Mouse (Mus musculus): ENCODE data around the gene Nfic. TPM values are rescaled to one million over a fixed set of nuclear protein-coding genes. Genes with fewer than 3 reads are reported as not detected.

The Nfic gene
- polyA plus RNA-seq, 1 experiment from 2014 or later = 19.8 TPM

DNA sequence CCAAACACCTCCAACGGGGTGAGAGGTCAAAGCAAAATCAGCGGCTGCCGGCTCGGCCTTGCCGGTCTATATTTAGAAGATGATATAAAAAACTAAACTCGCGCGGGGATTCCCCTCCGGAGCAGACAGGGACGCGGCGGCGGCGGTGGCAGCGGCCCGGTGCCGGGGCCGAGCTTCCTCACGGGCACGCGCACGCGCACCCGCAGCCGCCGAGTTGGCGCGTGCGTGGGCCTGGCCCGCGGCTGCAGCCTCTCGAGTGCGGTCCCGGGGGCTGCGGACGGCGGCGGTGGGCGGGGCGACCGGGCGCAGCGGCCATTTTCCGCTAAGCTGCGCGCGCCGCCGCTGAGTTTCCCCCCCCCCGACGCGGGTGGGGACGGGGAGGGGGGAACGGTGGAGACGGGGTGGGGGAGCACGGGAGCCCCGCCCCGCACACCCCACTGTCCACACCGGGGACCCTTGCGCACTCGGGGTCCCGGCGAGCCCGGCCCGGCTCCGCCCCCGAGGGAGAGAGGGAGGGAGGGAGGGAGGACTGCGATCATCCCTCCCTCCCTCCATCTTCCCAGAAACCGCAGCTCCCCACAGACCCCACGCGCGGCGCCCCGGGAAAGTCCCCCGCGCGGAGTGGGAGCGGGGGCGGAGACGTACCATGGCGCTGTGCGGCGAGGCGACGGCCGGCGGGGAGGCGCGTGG lies 25.1 kb downstream of the Nfic start:
- Histone ChIP-seq H3K27me3 (ENCODE audit: low read depth, poor library complexity, severe bottlenecking) (peaks cover 85% of the 10 kb centered on the region), H3K9me3 (replicated peaks) (no peaks in the 10 kb centered on the region), H3K36me3 (no peaks in the 10 kb centered on the region), H3K27ac (peak overlapping the region; percentile 93), H3K4me3 (peak overlapping the region; percentile 85), H3K4me1 (peaks cover 65% of the 10 kb centered on the region)
- peak; percentile 85 for DNase-seq (ENCODE audit: low spot score)
- WGBS = under 1% methylated on average over 66 of the region's 89 CpGs

DNA sequence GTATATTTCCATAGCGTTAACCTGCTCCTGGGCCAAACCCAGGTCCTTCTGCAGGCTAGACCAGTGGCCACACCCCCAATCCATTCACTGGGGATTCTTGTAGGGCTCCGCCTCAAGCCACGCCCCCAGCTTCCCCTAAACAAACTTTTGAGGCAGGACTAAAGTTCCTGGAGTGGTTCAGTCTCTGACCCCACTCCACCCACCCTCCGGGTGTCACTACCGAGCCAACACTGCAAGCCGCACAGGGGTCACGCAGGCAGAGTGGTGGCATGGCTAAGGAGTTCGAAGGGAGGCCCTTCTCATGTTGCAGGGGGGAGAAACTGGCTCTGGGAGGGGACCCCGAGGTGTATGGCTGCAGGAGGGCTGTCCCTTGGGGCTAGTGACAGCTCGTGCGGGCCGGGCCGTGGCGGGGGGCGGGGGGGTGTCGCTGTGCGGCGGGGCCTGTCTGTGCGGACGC lies 25.8 kb downstream of the Nfic start:
- Histone ChIP-seq H3K36me3 (no peaks in the 10 kb centered on the region), H3K27me3 (ENCODE audit: low read depth, poor library complexity, severe bottlenecking) (peaks cover 85% of the 10 kb centered on the region), H3K9me3 (replicated peaks) (no peaks in the 10 kb centered on the region), H3K4me1 (peaks cover 70% of the 10 kb centered on the region), H3K27ac (peak overlapping the region; percentile 93), H3K4me3 (peak overlapping the region; percentile 85)
- under 1% methylated on average over 19 of the region's 20 CpGs for WGBS
- peak; percentile 77 for DNase-seq (ENCODE audit: low spot score)

DNA sequence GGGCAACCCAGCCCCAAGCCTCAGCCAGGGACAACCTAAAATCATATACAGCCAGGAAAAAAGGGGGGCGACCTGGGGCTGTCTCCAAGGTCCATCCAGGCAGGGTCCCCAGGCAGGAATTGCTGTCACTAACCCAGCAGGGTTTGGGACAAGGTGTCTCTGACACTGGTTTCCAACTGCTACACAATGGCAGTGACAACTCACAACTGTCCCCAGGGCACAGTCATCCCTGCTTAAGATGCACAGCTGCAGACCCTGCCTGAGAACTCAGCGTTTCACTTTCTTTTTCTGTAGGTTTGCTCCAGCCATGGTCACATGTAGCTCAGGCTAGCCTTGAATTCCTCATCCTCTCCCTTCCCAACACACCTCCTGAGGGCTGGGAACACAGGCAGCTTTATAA lies 26.3 kb downstream of the Nfic start:
- H3K9me3 ChIP-seq (replicated peaks) = no peaks in the 10 kb centered on the region
- DNase-seq (ENCODE audit: low spot score) = no peak
- H3K36me3 ChIP-seq = no peaks in the 10 kb centered on the region
- peak overlapping the region; percentile 85 for H3K4me3 ChIP-seq
- no peak overlapping the region for H3K27ac ChIP-seq
- 22% methylated on average over 2 of the region's 2 CpGs for WGBS
- peaks cover 87% of the 10 kb centered on the region for H3K27me3 ChIP-seq (ENCODE audit: low read depth, poor library complexity, severe bottlenecking)
- H3K4me1 ChIP-seq = peaks cover 70% of the 10 kb centered on the region

DNA sequence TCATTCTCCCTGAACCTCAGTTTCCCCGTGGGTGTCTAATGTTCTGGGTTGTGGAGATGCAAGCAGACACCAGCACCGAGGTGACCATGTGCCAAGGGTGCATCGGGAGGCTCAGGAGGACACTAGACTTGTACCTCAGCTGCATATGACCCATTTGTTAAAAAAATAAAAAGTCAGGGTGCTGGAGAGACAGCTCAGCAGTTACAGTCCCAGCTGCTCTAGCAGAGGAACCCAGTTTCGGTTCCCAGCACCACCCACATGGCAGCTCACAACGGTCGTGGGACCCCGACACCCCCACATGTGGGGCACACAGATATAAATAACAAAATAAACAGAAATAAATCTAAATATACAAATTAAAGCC lies 26.9 kb downstream of the Nfic start:
- no peaks in the 10 kb centered on the region for H3K9me3 ChIP-seq (replicated peaks)
- H3K27ac ChIP-seq = no peak overlapping the region
- H3K4me1 ChIP-seq = peaks cover 65% of the 10 kb centered on the region
- WGBS = 91% methylated on average over 7 of the region's 7 CpGs
- H3K27me3 ChIP-seq (ENCODE audit: low read depth, poor library complexity, severe bottlenecking) = peaks cover 87% of the 10 kb centered on the region
- no peak for DNase-seq (ENCODE audit: low spot score)
- no peaks in the 10 kb centered on the region for H3K36me3 ChIP-seq
- H3K4me3 ChIP-seq = no peak overlapping the region

DNA sequence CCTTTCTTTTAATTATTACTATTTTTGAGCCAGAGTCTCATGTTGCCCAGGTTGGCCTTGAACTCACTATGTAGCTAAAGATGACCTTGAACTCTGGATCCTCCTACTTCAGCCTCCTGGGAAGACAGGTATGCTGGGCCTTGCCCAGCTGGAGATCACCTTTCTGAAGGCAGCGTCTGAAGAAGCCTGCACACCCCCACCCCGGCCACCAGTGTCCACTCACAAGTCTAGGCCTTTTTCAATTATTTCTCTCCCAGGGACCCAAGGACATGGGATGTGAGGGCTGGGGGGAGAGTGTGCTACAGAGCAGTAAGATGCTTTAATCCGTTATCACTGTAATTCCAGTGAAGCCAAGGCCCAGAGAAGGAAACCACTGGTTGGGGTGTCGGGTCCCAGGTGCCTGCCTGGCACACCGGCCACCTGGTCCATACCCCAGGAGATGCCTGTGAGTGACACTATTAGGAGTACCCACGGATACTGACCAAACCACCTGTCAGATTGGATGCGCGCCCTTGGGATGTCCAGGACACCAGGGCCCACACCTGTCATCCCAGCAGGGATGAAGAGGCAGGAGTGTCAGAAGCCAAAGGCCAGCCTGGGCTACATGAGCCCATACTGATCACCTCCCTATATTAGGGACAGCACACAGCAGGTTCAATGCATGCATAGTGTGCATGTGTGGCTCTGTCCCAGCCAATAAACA lies 27.5 kb downstream of the Nfic start:
- H3K9me3 ChIP-seq (replicated peaks) = no peaks in the 10 kb centered on the region
- no peak overlapping the region for H3K4me3 ChIP-seq
- H3K27ac ChIP-seq = no peak overlapping the region
- no peaks in the 10 kb centered on the region for H3K36me3 ChIP-seq
- peak; percentile 32 for DNase-seq (ENCODE audit: low spot score)
- peaks cover 84% of the 10 kb centered on the region for H3K27me3 ChIP-seq (ENCODE audit: low read depth, poor library complexity, severe bottlenecking)
- 74% methylated on average over 8 of the region's 8 CpGs for WGBS
- peaks cover 60% of the 10 kb centered on the region for H3K4me1 ChIP-seq

DNA sequence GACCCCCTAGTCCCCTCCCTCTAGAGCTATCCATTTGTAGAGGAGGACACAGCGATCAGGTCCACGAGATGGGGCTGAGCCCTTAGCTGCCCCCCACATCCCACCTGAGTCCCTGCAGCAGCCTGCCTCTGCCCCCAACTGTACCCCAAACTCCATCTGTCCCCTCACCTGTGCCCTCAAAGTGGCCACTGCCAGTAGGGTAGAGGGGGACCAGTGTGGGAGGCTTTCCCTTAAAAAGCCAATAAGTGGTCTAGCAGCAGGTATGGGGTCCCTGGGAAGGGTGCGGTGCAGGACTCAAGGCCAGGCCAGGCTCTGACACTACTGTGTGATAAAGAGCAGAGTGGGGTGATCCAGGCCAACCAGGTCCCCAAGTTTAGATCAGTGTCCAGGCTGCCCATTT lies 28.1 kb downstream of the Nfic start:
- peak; percentile 33 for DNase-seq (ENCODE audit: low spot score)
- H3K9me3 ChIP-seq (replicated peaks) = no peaks in the 10 kb centered on the region
- H3K36me3 ChIP-seq = no peaks in the 10 kb centered on the region
- H3K27ac ChIP-seq = peak overlapping the region; percentile 66; the same call in 1 of the 2 replicates
- peak overlapping the region; percentile 49 for H3K4me3 ChIP-seq
- H3K27me3 ChIP-seq (ENCODE audit: low read depth, poor library complexity, severe bottlenecking) = peaks cover 84% of the 10 kb centered on the region
- 27% methylated on average over 3 of the region's 3 CpGs for WGBS
- peaks cover 59% of the 10 kb centered on the region for H3K4me1 ChIP-seq

DNA sequence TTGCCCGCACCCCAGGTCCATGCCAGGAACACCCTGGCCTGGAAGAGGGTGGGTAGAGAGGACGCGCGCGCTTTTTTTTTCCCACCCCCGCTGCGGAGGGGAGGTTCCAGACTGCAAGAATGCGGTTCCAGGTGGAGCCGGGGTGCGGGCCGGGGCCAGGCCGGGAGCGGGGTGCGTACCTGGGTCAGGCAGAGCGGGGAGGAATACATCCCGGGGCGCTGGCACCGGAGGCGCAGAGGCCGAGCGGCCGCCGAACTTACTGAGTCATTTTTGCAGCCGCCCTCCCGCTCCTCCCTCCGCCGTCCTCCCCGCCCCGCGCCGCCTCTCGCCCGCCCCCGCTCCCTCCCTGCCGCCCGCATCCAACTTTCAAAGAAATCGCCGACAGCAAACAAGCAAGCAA lies 28.5 kb downstream of the Nfic start:
- H3K9me3 ChIP-seq (replicated peaks) = no peaks in the 10 kb centered on the region
- H3K36me3 ChIP-seq = no peaks in the 10 kb centered on the region
- WGBS = 3% methylated on average over 38 of the region's 38 CpGs
- peaks cover 84% of the 10 kb centered on the region for H3K27me3 ChIP-seq (ENCODE audit: low read depth, poor library complexity, severe bottlenecking)
- peak overlapping the region; percentile 66 for H3K27ac ChIP-seq
- H3K4me3 ChIP-seq = peak overlapping the region; percentile 49
- DNase-seq (ENCODE audit: low spot score) = peak; percentile 55
- peaks cover 59% of the 10 kb centered on the region for H3K4me1 ChIP-seq

DNA sequence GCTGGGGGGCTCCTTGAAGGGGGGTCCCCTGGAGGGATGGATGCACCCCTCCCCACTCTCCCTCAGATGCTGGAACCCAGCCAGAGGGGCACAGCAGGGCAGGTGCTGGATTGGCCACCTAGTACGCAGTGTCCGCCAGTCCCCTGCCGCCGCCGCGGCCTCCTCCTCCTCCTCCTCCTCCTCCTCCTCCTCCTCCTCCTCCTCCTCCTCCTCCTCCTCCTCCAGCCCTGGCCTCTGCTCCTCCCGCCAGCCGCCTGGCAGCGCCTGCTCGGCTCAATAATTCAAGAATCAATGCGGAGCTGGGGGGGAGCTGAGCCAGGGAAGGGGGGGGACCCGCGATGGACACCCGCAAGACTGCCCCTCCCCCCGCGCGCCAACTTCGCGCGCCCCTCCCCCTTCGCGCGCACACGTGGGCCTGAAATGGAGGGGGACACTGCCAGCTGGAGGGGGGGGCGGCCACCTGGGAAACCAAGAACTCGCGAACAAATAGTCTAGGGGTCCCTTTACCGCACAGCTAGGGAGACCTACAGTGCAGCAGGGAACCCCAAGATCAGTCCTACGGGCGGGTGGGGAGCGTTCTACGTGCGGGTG lies 29.3 kb downstream of the Nfic start:
- peak overlapping the region; percentile 66 for H3K27ac ChIP-seq
- 1% methylated on average over 22 of the region's 33 CpGs for WGBS
- H3K9me3 ChIP-seq (replicated peaks) = no peaks in the 10 kb centered on the region
- peaks cover 83% of the 10 kb centered on the region for H3K27me3 ChIP-seq (ENCODE audit: low read depth, poor library complexity, severe bottlenecking)
- DNase-seq (ENCODE audit: low spot score) = peak; percentile 38
- H3K4me3 ChIP-seq = peak overlapping the region; percentile 49
- no peaks in the 10 kb centered on the region for H3K36me3 ChIP-seq
- peaks cover 52% of the 10 kb centered on the region for H3K4me1 ChIP-seq

DNA sequence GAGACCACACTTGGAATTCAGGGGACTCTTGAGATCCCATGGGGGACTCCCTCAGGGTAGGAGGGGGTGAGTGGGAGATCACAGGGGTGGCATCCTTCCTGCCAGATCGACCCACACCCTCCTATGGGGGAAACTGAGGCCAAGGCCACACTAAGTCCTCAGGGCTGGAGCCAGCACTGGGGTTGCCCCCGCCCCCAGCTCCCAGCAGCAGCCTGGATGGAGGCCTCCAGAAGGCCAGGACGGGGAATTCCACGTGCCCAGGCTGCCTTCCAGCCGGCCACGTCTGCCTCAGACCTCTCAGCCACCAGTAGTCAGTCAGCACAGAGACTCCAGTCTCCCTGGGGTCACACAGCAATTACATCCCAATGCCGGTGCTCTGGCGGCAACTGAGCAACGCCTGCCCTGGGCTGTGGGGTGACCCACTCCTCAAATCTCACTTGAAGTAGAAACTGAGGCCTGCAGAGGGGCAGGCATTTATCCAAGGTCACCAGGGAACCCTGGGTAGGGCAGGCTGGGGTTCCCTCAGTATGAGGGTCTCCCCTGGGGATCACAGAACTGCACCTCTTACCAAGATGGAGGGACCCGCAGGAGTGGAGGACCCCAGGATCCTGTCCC lies 30.1 kb downstream of the Nfic start:
- peak; percentile 38 for DNase-seq (ENCODE audit: low spot score)
- 26% methylated on average over 10 of the region's 10 CpGs for WGBS
- Histone ChIP-seq H3K4me3 (peak overlapping the region; percentile 19; the same call in 1 of the 2 replicates), H3K27me3 (ENCODE audit: low read depth, poor library complexity, severe bottlenecking) (peaks cover 87% of the 10 kb centered on the region), H3K4me1 (peaks cover 46% of the 10 kb centered on the region), H3K36me3 (peaks cover 3% of the 10 kb centered on the region; the same call in 1 of the 2 replicates), H3K9me3 (replicated peaks) (no peaks in the 10 kb centered on the region), H3K27ac (peak overlapping the region; percentile 33; the same call in 1 of the 2 replicates)

DNA sequence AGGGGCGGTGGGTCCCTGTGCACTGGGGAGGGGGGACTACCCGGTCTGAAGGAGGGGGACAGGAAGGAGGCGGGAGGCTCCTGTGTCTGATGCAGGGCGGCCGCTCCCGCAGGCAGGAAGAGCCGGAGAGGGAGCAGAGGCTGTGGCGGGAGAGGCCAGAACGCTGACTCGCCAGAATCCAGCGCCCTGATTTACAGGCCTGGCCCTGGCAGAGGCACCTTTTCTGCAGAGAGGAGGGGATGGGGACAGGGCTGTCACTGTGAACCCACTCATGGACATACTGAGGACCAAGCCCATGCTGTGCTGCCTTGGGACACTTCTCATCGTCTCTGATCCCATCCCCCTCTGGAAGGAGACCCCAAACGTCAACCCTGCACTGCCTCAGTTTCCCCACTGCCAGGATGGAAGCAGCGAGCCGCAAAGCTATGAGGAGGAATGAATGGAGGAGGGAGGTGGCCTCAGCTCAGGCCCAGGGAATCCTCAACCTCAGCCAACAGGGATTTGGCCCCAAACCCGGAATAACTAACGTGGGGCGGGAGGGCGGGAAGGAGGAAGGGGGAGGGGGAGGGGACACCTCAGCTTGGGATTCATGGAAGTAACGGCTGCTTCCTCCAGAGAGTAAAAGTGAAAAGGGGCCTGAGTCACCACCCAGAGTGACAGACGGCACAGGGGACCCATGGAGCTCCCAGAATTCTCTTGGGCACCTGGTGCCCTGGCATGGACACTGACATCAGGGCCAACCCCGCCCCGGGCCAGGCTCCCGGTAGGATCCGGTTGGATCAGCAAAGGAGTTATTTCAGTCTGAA lies 31.0 kb downstream of the Nfic start:
- peak overlapping the region; percentile 33 for H3K27ac ChIP-seq
- WGBS = 5% methylated on average over 25 of the region's 25 CpGs

DNA sequence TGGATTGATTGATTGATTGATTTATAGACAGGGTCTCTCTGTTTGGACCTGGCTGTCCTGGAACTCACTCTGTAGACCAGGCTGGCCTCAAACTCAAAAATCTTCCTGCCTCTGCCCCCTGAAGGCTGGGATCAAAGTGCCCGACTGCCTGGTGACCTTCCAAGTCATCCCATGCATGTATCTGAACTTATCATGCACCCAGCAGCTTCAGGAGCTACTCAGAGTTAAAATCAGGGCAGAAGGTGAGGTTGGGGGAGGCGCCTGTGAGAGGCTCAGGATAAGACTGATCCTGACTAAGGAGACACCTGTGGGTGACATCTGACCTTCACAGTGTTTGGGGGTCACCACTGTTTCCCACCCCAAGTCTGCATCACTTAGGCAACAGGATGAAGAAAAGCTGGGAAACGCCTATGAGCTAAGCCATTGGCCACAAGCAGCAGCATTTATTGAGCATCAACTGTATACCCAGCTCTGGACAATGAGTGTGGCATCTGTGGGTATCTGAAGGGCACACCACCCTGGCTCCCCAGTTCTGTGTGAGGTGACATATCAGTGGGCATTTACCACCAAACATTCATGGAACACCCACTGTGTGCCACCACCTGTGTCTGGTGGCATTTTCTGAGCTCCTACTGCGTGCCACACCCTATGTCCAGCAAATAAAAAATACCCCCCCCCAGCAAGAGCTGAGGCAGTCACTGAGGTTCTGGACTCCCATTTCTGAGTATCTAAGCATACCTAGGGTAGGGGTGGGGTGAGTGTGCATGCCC lies 31.8 kb downstream of the Nfic start:
- peak; percentile 29 for DNase-seq (ENCODE audit: low spot score)
- peaks cover 50% of the 10 kb centered on the region for H3K4me1 ChIP-seq
- H3K4me3 ChIP-seq = 0 out of 2 replicates have a peak overlapping the region, but pooled peaks have one; percentile 19
- H3K36me3 ChIP-seq = peaks cover 8% of the 10 kb centered on the region; the same call in 1 of the 2 replicates
- no peaks in the 10 kb centered on the region for H3K9me3 ChIP-seq (replicated peaks)
- H3K27me3 ChIP-seq (ENCODE audit: low read depth, poor library complexity, severe bottlenecking) = peaks cover 84% of the 10 kb centered on the region
- WGBS = 59% methylated on average over 4 of the region's 4 CpGs
- H3K27ac ChIP-seq = peak overlapping the region; percentile 33

More for the DNA sequence above, 31.0 kb downstream of the Nfic start:
- Histone ChIP-seq H3K27me3 (ENCODE audit: low read depth, poor library complexity, severe bottlenecking) (peaks cover 92% of the 10 kb centered on the region), H3K9me3 (replicated peaks) (no peaks in the 10 kb centered on the region), H3K4me3 (peak overlapping the region; percentile 19; the same call in 1 of the 2 replicates), H3K4me1 (peaks cover 47% of the 10 kb centered on the region), H3K36me3 (peaks cover 8% of the 10 kb centered on the region; the same call in 1 of the 2 replicates)
- peak; percentile 47 for DNase-seq (ENCODE audit: low spot score)
